Mouse (Mus musculus): ENCODE measurements at regions not wholly inside any gene's neighbourhood (a gene's known extent, or its start where the extent isn't known, plus 50 kb on each side); places are given as distances from the start of the nearest gene placed in this dataset.

GRCm38 (mm10) chr3:15098206-15098817 is 212.2 kb downstream of the Car2 start:
- 49% methylated on average over 6 of the region's 6 CpGs for WGBS
- H3K36me3 ChIP-seq (ENCODE audit: control insufficient read depth, insufficient read depth), result no peaks in the 10 kb centered on the region
- H3K9ac ChIP-seq (ENCODE audit: low read length), result no peak overlapping the region
- H3K4me1 ChIP-seq (ENCODE audit: control insufficient read depth, insufficient read depth, low read length), result no peaks in the 10 kb centered on the region
- H3K27me3 ChIP-seq (ENCODE audit: control insufficient read depth, insufficient read depth, low read length), result no peaks in the 10 kb centered on the region
- H3K9me3 ChIP-seq (replicated peaks; ENCODE audit: control insufficient read depth, low read length), result no peaks in the 10 kb centered on the region
- no peak overlapping the region for H3K4me2 ChIP-seq (ENCODE audit: low read depth, low read length)
- H3K4me3 ChIP-seq (ENCODE audit: low read length), result no peak overlapping the region
- no peak for ATAC-seq (replicated peaks; ENCODE audit: extremely low read depth, insufficient read depth, low FRiP score)
- no peak overlapping the region for H3K27ac ChIP-seq (ENCODE audit: low read length)

GRCm38 (mm10) chr3:15098981-15099380 is 212.9 kb downstream of the Car2 start:
- Histone ChIP-seq H3K4me2 (ENCODE audit: low read depth, low read length) (no peak overlapping the region), H3K9ac (ENCODE audit: low read length) (no peak overlapping the region), H3K36me3 (ENCODE audit: control insufficient read depth, insufficient read depth) (no peaks in the 10 kb centered on the region), H3K27me3 (ENCODE audit: control insufficient read depth, insufficient read depth, low read length) (no peaks in the 10 kb centered on the region), H3K27ac (ENCODE audit: low read length) (no peak overlapping the region), H3K4me1 (ENCODE audit: control insufficient read depth, insufficient read depth, low read length) (no peaks in the 10 kb centered on the region), H3K4me3 (ENCODE audit: low read length) (no peak overlapping the region), H3K9me3 (replicated peaks; ENCODE audit: control insufficient read depth, low read length) (no peaks in the 10 kb centered on the region)
- ATAC-seq (replicated peaks; ENCODE audit: extremely low read depth, insufficient read depth, low FRiP score), result no peak

GRCm38 (mm10) chr3:15105627-15106026 is 219.6 kb downstream of the Car2 start:
- 63% methylated on average over 4 of the region's 4 CpGs for WGBS
- no peaks in the 10 kb centered on the region for H3K9me3 ChIP-seq (replicated peaks; ENCODE audit: control insufficient read depth, low read length)
- H3K27me3 ChIP-seq (ENCODE audit: control insufficient read depth, insufficient read depth, low read length), result no peaks in the 10 kb centered on the region
- no peaks in the 10 kb centered on the region for H3K4me1 ChIP-seq (ENCODE audit: control insufficient read depth, insufficient read depth, low read length)
- no peak overlapping the region for H3K4me3 ChIP-seq (ENCODE audit: low read length)
- no peak overlapping the region for H3K9ac ChIP-seq (ENCODE audit: low read length)
- no peaks in the 10 kb centered on the region for H3K36me3 ChIP-seq (ENCODE audit: control insufficient read depth, insufficient read depth)
- H3K27ac ChIP-seq (ENCODE audit: low read length), result no peak overlapping the region
- H3K4me2 ChIP-seq (ENCODE audit: low read depth, low read length), result no peak overlapping the region
- no peak for ATAC-seq (replicated peaks; ENCODE audit: extremely low read depth, insufficient read depth, low FRiP score)

GRCm38 (mm10) chr3:15106281-15106680 is 220.2 kb downstream of the Car2 start:
- Histone ChIP-seq H3K9me3 (replicated peaks; ENCODE audit: control insufficient read depth, low read length) (no peaks in the 10 kb centered on the region), H3K9ac (ENCODE audit: low read length) (no peak overlapping the region), H3K36me3 (ENCODE audit: control insufficient read depth, insufficient read depth) (no peaks in the 10 kb centered on the region), H3K4me3 (ENCODE audit: low read length) (no peak overlapping the region), H3K27ac (ENCODE audit: low read length) (no peak overlapping the region), H3K27me3 (ENCODE audit: control insufficient read depth, insufficient read depth, low read length) (no peaks in the 10 kb centered on the region), H3K4me2 (ENCODE audit: low read depth, low read length) (no peak overlapping the region), H3K4me1 (ENCODE audit: control insufficient read depth, insufficient read depth, low read length) (no peaks in the 10 kb centered on the region)
- no peak for ATAC-seq (replicated peaks; ENCODE audit: extremely low read depth, insufficient read depth, low FRiP score)
- WGBS, result 80% methylated on average over 6 of the region's 6 CpGs

GRCm38 (mm10) chr3:15107301-15107700 is 221.2 kb downstream of the Car2 start:
- ATAC-seq (replicated peaks; ENCODE audit: extremely low read depth, insufficient read depth, low FRiP score), result no peak
- H3K4me2 ChIP-seq (ENCODE audit: low read depth, low read length), result no peak overlapping the region
- no peak overlapping the region for H3K9ac ChIP-seq (ENCODE audit: low read length)
- H3K4me3 ChIP-seq (ENCODE audit: low read length), result no peak overlapping the region
- no peaks in the 10 kb centered on the region for H3K9me3 ChIP-seq (replicated peaks; ENCODE audit: control insufficient read depth, low read length)
- H3K4me1 ChIP-seq (ENCODE audit: control insufficient read depth, insufficient read depth, low read length), result no peaks in the 10 kb centered on the region
- H3K27ac ChIP-seq (ENCODE audit: low read length), result no peak overlapping the region
- WGBS, result 85% methylated on average over 5 of the region's 5 CpGs
- H3K36me3 ChIP-seq (ENCODE audit: control insufficient read depth, insufficient read depth), result no peaks in the 10 kb centered on the region
- H3K27me3 ChIP-seq (ENCODE audit: control insufficient read depth, insufficient read depth, low read length), result no peaks in the 10 kb centered on the region

GRCm38 (mm10) chr3:15108239-15108934 is 222.3 kb downstream of the Car2 start:
- Histone ChIP-seq H3K27ac (ENCODE audit: low read length) (no peak overlapping the region), H3K4me1 (ENCODE audit: control insufficient read depth, insufficient read depth, low read length) (no peaks in the 10 kb centered on the region), H3K27me3 (ENCODE audit: control insufficient read depth, insufficient read depth, low read length) (no peaks in the 10 kb centered on the region), H3K36me3 (ENCODE audit: control insufficient read depth, insufficient read depth) (no peaks in the 10 kb centered on the region), H3K9ac (ENCODE audit: low read length) (no peak overlapping the region), H3K4me3 (ENCODE audit: low read length) (no peak overlapping the region), H3K4me2 (ENCODE audit: low read depth, low read length) (no peak overlapping the region), H3K9me3 (replicated peaks; ENCODE audit: control insufficient read depth, low read length) (no peaks in the 10 kb centered on the region)
- 85% methylated on average over 9 of the region's 9 CpGs for WGBS
- ATAC-seq (replicated peaks; ENCODE audit: extremely low read depth, insufficient read depth, low FRiP score), result no peak

- Histone ChIP-seq H3K36me3 (ENCODE audit: control insufficient read depth, insufficient read depth) (no peaks in the 10 kb centered on the region), H3K4me3 (ENCODE audit: low read length) (no peak overlapping the region), H3K27me3 (ENCODE audit: control insufficient read depth, insufficient read depth, low read length) (no peaks in the 10 kb centered on the region), H3K27ac (ENCODE audit: low read length) (no peak overlapping the region), H3K9me3 (replicated peaks; ENCODE audit: control insufficient read depth, low read length) (no peaks in the 10 kb centered on the region), H3K9ac (ENCODE audit: low read length) (no peak overlapping the region), H3K4me2 (ENCODE audit: low read depth, low read length) (no peak overlapping the region), H3K4me1 (ENCODE audit: control insufficient read depth, insufficient read depth, low read length) (no peaks in the 10 kb centered on the region)
- no peak for ATAC-seq (replicated peaks; ENCODE audit: extremely low read depth, insufficient read depth, low FRiP score)
- 61% methylated on average over 4 of the region's 4 CpGs for WGBS
Observed at GRCm38 (mm10) chr3:15110037-15110748, 221.9 kb downstream of the Gm9733 start.

- no peaks in the 10 kb centered on the region for H3K4me1 ChIP-seq (ENCODE audit: control insufficient read depth, insufficient read depth, low read length)
- WGBS, result 50% methylated on average over 2 of the region's 2 CpGs
- H3K27me3 ChIP-seq (ENCODE audit: control insufficient read depth, insufficient read depth, low read length), result no peaks in the 10 kb centered on the region
- no peak overlapping the region for H3K4me2 ChIP-seq (ENCODE audit: low read depth, low read length)
- H3K4me3 ChIP-seq (ENCODE audit: low read length), result no peak overlapping the region
- no peak for ATAC-seq (replicated peaks; ENCODE audit: extremely low read depth, insufficient read depth, low FRiP score)
- H3K9ac ChIP-seq (ENCODE audit: low read length), result no peak overlapping the region
- no peak overlapping the region for H3K27ac ChIP-seq (ENCODE audit: low read length)
- H3K9me3 ChIP-seq (replicated peaks; ENCODE audit: control insufficient read depth, low read length), result no peaks in the 10 kb centered on the region
- H3K36me3 ChIP-seq (ENCODE audit: control insufficient read depth, insufficient read depth), result no peaks in the 10 kb centered on the region
Observed at GRCm38 (mm10) chr3:15112177-15112838, 219.8 kb downstream of the Gm9733 start.
